Mouse (Mus musculus): Measurements from ENCODE around the gene Retn. TPM values are rescaled to one million over a fixed set of nuclear protein-coding genes. Genes with fewer than 3 reads are reported as not detected.

The Retn gene
- polyA plus RNA-seq, 1 experiment from 2014 or later = 0.38 TPM

DNA sequence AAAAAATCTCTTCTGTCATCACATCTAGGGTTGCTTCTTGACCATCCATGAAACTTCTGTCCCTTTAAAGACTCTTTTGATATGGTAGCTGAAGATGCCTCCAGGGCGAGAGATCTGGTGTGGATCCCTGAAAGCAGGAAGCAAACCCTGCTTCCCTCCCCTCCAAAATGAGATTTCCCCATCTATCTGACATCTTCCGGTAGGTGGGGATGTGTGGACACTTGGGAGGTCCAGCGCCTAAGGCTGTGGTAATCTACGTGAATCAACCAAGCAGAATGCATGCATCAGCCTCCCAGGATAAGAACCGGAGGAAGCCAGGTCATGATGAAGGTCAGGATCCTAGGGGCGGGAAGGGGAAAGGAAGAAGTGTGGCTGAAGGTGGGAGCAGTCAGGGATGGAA lies 9.9 kb downstream of the Retn start, which contains the start of gene Mcemp1:
Mcemp1 (plus strand) TSS at position 248 of the 400 bp plus-strand sequence.
- H3K9ac ChIP-seq = no peak within 1 kb of the TSS
- no peak within 1 kb of the TSS for H3K27ac ChIP-seq
- H3K9me3 ChIP-seq = no peaks in the 10 kb centered on the region
- H3K4me1 ChIP-seq = no peaks in the 10 kb centered on the region
- no peak within 1 kb of the TSS for H3K4me3 ChIP-seq
- no peaks in the 10 kb centered on the region for H3K36me3 ChIP-seq
- 63% methylated on average over 6 of the region's 6 CpGs for WGBS
- ATAC-seq (ENCODE audit: insufficient number of reproducible peaks, insufficient read depth, low FRiP score, low TSS enrichment) = no peak
- no peaks in the 10 kb centered on the region for H3K27me3 ChIP-seq
- H3K4me2 ChIP-seq (replicated peaks) = no peak within 1 kb of the TSS

DNA sequence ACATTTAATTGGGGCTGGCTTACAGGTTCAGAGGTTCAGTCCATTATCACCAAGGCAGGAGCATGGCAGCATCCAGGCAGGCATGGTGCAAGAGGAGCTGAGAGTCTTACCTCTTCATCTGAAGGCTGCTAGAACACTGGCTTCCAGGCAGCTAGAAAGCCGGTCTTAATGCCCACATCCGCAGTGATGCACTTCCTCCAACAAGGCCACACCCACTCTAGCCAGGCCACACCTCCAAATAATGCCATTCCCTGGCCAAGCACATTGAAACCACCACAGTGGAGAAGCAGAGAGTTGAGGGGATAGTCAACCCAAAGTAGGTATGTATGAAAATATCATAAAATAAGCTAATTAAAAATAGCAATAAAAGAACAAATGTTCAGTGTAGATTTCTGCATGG lies 14.8 kb downstream of the Retn start:
- ATAC-seq (ENCODE audit: insufficient number of reproducible peaks, insufficient read depth, low FRiP score, low TSS enrichment) = no peak
- H3K9ac ChIP-seq = no peak overlapping the region
- no peak overlapping the region for H3K4me2 ChIP-seq (replicated peaks)
- 75% methylated on average over 2 of the region's 2 CpGs for WGBS
- H3K4me1 ChIP-seq = no peaks in the 10 kb centered on the region
- H3K4me3 ChIP-seq = no peak overlapping the region
- H3K27me3 ChIP-seq = no peaks in the 10 kb centered on the region
- no peaks in the 10 kb centered on the region for H3K9me3 ChIP-seq
- H3K27ac ChIP-seq = no peak overlapping the region
- no peaks in the 10 kb centered on the region for H3K36me3 ChIP-seq

DNA sequence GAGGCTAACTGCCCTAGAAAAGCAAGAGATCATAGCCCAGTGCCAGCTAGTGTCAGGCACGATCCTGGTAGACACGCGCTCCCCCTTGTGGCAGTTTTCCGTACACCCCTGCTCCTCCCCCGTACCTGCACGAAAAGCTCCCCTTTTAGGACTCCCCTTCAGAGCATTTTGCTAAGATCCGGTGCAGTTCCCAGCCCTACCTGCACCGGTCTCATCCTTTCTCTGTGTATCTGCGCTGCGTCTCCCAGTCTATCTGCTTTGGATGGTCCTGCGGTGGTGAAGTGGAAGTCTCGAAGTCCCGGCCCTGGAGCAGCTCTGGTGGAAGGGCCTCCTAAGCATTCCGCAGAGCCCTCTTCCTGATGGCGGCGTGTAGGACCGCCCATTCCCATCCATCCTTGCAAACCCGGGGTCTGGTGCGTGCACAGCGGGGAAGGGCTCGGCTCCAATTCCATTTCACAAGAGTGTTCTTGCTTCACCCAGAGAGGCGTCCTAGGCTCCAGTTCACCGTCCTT lies 16.5 kb downstream of the Retn start, which contains the start of gene Fcor:
Fcor (minus strand) TSS at position 383 of the 512 bp plus-strand sequence.
- under 1% methylated on average over 23 of the region's 23 CpGs for WGBS

DNA sequence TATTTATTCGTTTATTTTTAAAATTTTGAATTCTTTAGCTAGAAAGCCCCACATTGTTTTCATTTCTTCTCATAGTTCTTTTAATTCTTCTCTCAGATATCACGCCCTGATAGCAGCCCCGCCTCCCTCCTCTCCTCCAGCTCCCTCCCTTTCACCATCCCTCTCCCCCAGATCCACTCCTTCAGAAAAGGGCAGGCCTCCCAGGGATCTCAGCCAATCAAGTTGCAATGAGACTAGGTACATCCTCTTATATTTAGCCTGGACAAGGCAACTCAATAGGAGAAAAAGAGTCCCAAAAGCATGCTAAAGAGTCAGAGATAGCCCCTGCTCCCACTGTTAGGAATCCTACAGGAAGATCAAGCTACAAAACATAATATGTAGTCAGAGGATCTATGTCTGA lies 19.1 kb downstream of the Retn start:
- no peak overlapping the region for H3K4me2 ChIP-seq (replicated peaks)
- ATAC-seq (ENCODE audit: insufficient number of reproducible peaks, insufficient read depth, low FRiP score, low TSS enrichment) = no peak
- WGBS = 52% methylated on average over 3 of the region's 3 CpGs

More for the DNA sequence above, 16.5 kb downstream of the Retn start, which contains the start of gene Fcor:
- Histone ChIP-seq H3K4me2 (replicated peaks) (peak within 1 kb of the TSS; percentile 53), H3K27me3 (no peaks in the 10 kb centered on the region), H3K27ac (peak within 1 kb of the TSS; percentile 67), H3K4me3 (peak within 1 kb of the TSS; percentile 49), H3K9ac (peak within 1 kb of the TSS; percentile 51), H3K9me3 (no peaks in the 10 kb centered on the region), H3K4me1 (no peaks in the 10 kb centered on the region), H3K36me3 (no peaks in the 10 kb centered on the region)
- peak; percentile 85 for ATAC-seq (ENCODE audit: insufficient number of reproducible peaks, insufficient read depth, low FRiP score, low TSS enrichment)

DNA sequence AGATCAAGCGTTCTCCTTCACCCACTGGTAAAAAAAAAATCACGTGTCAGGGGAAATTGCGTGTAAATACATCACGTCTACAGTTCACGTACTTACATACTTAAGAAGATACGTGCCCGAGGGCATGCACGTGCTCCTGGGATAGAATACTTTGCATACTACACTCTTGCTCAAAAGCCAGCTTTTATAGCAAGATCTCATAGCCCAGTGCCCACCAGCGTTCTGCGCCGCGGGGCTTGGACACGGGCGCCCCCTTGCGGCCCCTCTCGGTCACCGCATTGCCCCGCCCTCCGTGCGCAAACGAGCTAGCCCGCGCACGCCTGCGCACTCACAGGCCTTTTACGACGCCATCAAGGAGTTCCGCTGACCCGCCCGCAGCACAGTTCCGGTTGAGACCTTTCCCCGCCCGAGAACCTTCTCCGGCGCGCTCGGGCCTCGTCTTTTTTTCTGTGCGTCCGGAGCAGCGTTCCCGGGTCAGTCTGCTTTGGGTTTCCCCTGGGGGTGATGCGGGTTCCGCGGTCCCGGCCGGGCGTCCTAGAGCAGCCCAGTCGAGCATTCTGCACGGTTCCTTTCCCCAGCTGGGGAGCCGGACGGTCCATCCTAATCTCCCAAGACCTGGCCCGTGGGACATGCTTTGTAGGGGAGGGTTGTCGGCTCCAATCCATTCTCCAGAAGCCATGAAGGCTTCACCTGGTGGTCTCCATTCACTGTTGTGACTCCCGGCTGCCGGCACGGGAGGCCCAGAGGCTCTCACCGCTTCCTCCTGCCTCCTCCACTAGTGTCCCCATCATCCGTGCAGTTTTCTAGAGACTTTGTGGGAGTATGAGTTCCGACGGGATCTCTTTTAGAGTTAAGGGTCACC lies 20.8 kb downstream of the Retn start, which contains the start of gene Trappc5:
Trappc5 (plus strand) TSS at position 169 of the 862 bp plus-strand sequence.
- peak within 1 kb of the TSS; percentile 82 for H3K4me3 ChIP-seq
- 1% methylated on average over 61 of the region's 61 CpGs for WGBS
- peak within 1 kb of the TSS; percentile 86 for H3K27ac ChIP-seq
- no peaks in the 10 kb centered on the region for H3K9me3 ChIP-seq
- H3K9ac ChIP-seq = peak within 1 kb of the TSS; percentile 96
- H3K4me2 ChIP-seq (replicated peaks) = peak within 1 kb of the TSS; percentile 77
- H3K4me1 ChIP-seq = peaks cover 3% of the 10 kb centered on the region; the same call in 1 of the 2 replicates
- no peaks in the 10 kb centered on the region for H3K27me3 ChIP-seq
- peaks cover 26% of the 10 kb centered on the region for H3K36me3 ChIP-seq
- peak; percentile 71 for ATAC-seq (ENCODE audit: insufficient number of reproducible peaks, insufficient read depth, low FRiP score, low TSS enrichment)

More for the DNA sequence above, 19.1 kb downstream of the Retn start:
- Histone ChIP-seq H3K27me3 (no peaks in the 10 kb centered on the region), H3K9me3 (no peaks in the 10 kb centered on the region), H3K4me1 (peaks cover 3% of the 10 kb centered on the region; the same call in 1 of the 2 replicates), H3K36me3 (peaks cover 9% of the 10 kb centered on the region), H3K4me3 (no peak overlapping the region), H3K9ac (no peak overlapping the region), H3K27ac (no peak overlapping the region)

DNA sequence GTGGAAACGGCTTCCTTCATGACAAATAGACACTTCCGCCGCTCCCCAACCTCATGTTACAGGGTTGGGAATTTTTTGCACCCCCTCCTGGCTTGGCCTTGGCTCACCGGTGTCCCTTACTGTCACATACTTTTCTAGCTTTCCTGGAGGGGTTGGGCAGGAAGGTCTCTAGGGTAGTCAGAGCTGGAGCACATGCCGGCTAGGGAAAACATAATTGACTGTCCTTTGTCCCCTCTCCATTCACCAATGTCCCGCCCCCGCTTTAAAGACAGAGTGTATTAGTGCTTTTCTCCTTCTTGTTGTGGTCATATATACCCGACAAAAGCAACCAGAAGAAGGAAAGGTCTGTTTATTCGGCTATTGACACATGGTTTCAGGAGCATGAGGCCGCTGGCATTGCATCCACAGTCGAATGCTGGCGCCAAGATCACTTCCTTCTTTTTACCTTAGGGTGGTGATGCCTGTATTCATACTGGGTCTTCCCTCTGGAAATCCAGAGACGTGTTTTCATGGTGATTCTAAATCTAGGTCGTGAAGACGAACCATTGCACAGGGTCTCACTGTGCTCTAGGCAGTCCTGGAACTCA lies 21.5 kb downstream of the Retn start:
- H3K36me3 ChIP-seq = peaks cover 26% of the 10 kb centered on the region
- WGBS = 5% methylated on average over 15 of the region's 15 CpGs
- no peaks in the 10 kb centered on the region for H3K9me3 ChIP-seq
- peak overlapping the region; percentile 82 for H3K4me3 ChIP-seq
- H3K9ac ChIP-seq = peak overlapping the region; percentile 96
- no peak for ATAC-seq (ENCODE audit: insufficient number of reproducible peaks, insufficient read depth, low FRiP score, low TSS enrichment)
- peak overlapping the region; percentile 86 for H3K27ac ChIP-seq
- H3K4me1 ChIP-seq = peaks cover 3% of the 10 kb centered on the region; the same call in 1 of the 2 replicates
- peak overlapping the region; percentile 77 for H3K4me2 ChIP-seq (replicated peaks)
- H3K27me3 ChIP-seq = no peaks in the 10 kb centered on the region

DNA sequence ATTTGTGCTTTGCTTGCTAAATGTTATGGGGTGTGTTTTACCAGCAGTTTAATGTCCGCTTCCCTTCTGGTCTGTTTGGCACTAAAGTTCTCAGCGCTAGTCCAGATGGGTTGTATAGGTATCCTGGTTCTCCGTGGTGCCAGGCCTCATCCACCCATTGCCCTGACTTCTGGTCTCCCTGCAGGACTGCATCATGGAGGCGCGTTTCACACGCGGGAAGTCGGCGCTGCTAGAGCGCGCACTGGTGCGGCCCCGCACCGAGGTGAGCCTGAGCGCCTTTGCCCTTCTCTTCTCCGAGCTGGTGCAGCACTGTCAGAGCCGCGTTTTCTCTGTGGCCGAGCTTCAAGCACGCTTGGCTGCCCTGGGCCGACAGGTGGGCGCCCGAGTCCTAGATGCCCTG lies 23.3 kb downstream of the Retn start:
- H3K27me3 ChIP-seq = no peaks in the 10 kb centered on the region
- no peak overlapping the region for H3K4me3 ChIP-seq
- H3K4me1 ChIP-seq = peaks cover 3% of the 10 kb centered on the region; the same call in 1 of the 2 replicates
- no peaks in the 10 kb centered on the region for H3K9me3 ChIP-seq
- peaks cover 26% of the 10 kb centered on the region for H3K36me3 ChIP-seq
- ATAC-seq (ENCODE audit: insufficient number of reproducible peaks, insufficient read depth, low FRiP score, low TSS enrichment) = no peak
- no peak overlapping the region for H3K27ac ChIP-seq
- no peak overlapping the region for H3K9ac ChIP-seq
- WGBS = 94% methylated on average over 23 of the region's 23 CpGs
- H3K4me2 ChIP-seq (replicated peaks) = no peak overlapping the region

DNA sequence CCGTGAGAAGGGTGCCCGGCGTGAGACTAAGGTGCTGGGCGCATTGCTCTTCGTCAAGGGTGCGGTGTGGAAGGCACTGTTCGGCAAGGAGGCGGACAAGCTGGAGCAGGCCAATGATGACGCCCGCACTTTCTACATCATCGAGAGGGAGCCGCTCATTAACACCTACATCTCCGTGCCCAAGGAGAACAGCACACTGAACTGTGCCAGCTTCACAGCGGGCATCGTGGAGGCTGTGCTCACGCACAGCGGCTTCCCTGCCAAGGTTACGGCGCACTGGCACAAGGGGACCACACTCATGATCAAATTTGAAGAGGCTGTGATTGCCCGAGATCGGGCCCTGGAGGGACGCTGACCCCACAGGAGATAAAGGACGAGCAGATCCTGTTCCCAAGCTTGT lies 23.7 kb downstream of the Retn start:
- WGBS = 96% methylated on average over 23 of the region's 23 CpGs
- H3K4me2 ChIP-seq (replicated peaks) = no peak overlapping the region
- no peaks in the 10 kb centered on the region for H3K9me3 ChIP-seq
- ATAC-seq (ENCODE audit: insufficient number of reproducible peaks, insufficient read depth, low FRiP score, low TSS enrichment) = no peak
- H3K4me1 ChIP-seq = peaks cover 3% of the 10 kb centered on the region; the same call in 1 of the 2 replicates
- H3K4me3 ChIP-seq = no peak overlapping the region
- H3K36me3 ChIP-seq = peaks cover 26% of the 10 kb centered on the region
- no peak overlapping the region for H3K9ac ChIP-seq
- H3K27ac ChIP-seq = no peak overlapping the region
- no peaks in the 10 kb centered on the region for H3K27me3 ChIP-seq

DNA sequence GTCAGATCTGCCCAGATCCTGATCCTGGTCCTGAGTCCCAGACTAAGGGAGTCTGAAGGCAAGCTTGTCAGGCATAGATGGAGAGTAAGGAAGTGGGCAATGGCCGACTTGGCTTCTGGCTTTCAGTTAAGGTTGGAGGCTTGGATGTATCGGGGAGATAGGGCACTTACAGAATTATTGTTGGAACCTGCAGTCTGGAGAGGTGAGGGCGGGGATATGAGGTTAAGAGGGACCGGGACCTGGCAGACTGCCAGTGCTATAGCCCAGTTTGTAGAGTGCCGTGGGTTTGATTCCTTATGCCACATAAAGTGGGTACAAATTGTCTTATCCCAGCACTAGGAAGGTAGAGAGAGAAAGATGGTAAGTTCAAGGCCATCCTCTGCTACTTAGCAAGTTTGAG lies 24.1 kb downstream of the Retn start:
- WGBS = 92% methylated on average over 5 of the region's 5 CpGs
- H3K36me3 ChIP-seq = peaks cover 26% of the 10 kb centered on the region

DNA sequence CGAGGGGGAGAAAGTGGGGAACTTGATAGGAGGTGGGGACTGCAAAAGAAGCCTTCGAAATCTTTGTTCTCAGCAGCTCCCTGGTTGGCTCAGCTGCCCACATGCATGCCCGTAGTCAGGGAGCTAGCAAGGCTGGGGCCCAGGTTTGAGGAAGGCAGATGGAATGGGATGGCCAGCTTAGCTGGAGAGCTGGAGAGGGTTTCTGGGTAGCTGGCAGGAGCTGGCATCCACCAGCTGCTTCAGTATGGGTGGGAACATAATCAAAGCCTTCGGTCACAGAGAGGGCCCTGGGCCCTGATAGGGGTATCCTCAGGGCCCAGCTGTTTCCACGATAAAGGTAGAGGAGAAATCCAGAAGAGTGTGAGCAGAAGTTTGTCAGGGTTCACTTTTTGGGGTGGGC lies 26.9 kb downstream of the Retn start:
- peaks cover 3% of the 10 kb centered on the region; the same call in 1 of the 2 replicates for H3K4me1 ChIP-seq
- no peaks in the 10 kb centered on the region for H3K9me3 ChIP-seq
- WGBS = 93% methylated on average over 5 of the region's 5 CpGs
- no peak overlapping the region for H3K4me3 ChIP-seq
- no peak for ATAC-seq (ENCODE audit: insufficient number of reproducible peaks, insufficient read depth, low FRiP score, low TSS enrichment)
- peaks cover 26% of the 10 kb centered on the region for H3K36me3 ChIP-seq
- no peaks in the 10 kb centered on the region for H3K27me3 ChIP-seq
- H3K4me2 ChIP-seq (replicated peaks) = no peak overlapping the region
- H3K9ac ChIP-seq = no peak overlapping the region
- no peak overlapping the region for H3K27ac ChIP-seq

More for the DNA sequence above, 24.1 kb downstream of the Retn start:
- Histone ChIP-seq H3K4me2 (replicated peaks) (no peak overlapping the region), H3K27ac (no peak overlapping the region), H3K27me3 (no peaks in the 10 kb centered on the region), H3K4me1 (peaks cover 3% of the 10 kb centered on the region; the same call in 1 of the 2 replicates), H3K9ac (no peak overlapping the region), H3K9me3 (no peaks in the 10 kb centered on the region), H3K4me3 (no peak overlapping the region)
- ATAC-seq (ENCODE audit: insufficient number of reproducible peaks, insufficient read depth, low FRiP score, low TSS enrichment) = no peak

DNA sequence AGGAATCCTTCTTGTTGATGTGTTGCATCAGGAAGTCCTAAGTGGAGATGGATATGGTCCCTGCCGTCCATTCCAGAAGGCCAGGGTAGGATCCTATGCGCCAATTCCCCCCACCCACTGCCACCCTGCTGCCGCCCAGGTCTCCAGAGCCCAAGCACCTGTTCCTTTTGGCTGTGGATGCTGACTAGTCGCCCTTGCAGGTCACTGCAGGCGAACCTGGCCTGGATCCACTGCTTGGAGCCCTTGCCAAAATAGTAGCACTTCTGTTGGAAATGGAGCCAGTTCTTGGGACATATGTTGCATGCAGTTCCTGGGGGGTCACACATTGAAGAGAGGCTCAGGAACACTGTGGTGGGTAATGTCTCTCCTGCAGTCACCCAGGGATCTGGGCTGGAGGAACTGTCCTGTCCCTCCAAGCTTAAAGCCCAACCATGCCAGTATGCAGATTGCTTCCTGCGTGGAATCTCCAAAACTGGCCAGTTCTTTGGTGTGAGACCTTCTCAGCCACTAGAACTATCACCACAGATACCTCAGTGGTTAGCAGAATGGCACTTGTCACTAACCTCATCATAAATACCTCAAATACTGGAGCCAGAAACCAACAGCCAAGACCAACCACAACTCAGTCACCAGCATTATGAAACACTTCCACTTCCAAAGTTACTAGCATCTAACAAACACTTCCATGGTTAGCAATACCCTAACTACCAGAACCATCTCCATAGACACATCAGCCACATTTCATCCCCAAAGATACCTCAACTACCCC lies 28.0 kb downstream of the Retn start:
- H3K27me3 ChIP-seq = no peaks in the 10 kb centered on the region
- peaks cover 26% of the 10 kb centered on the region for H3K36me3 ChIP-seq
- WGBS = 86% methylated on average over 6 of the region's 6 CpGs
- no peaks in the 10 kb centered on the region for H3K4me1 ChIP-seq
- H3K9ac ChIP-seq = no peak overlapping the region
- H3K9me3 ChIP-seq = no peaks in the 10 kb centered on the region
- no peak overlapping the region for H3K4me2 ChIP-seq (replicated peaks)
- no peak overlapping the region for H3K4me3 ChIP-seq
- ATAC-seq (ENCODE audit: insufficient number of reproducible peaks, insufficient read depth, low FRiP score, low TSS enrichment) = no peak
- no peak overlapping the region for H3K27ac ChIP-seq

Measured in embryonic facial prominence, embryonic 12.5 days (tissue).